Mouse (Mus musculus) limb, embryonic 11.5 days (tissue): ENCODE results near the gene Gm7324. TPM values are rescaled to one million over a fixed set of nuclear protein-coding genes. Genes with fewer than 3 reads are reported as not detected.
"Not testable (repeated sequence)": the region's sequence is repeated elsewhere in the genome, so short reads cannot be mapped to it uniquely, and the experiment has no call there.

ENCODE experiments used
- ATAC-seq: fragments of 200-750 bp; cut with Nextera tagmentation; 2 replicates; pipeline ENCODE4 v1.8.0; 2017; ENCODE audit warnings: low read depth; ENCODE audit not compliant: insufficient number of reproducible peaks, low FRiP score, low TSS enrichment
- DNase-seq: peaks from one replicate; pipeline ENCODE4 v3.0.0-alpha.2; 2015; ENCODE audit warnings: low spot score
- H3K27ac ChIP-seq: fragments of 300-500 bp; sonication (generic); replicated peaks from 2 replicates; pipeline ENCODE4 v1.5.1; 2014; ENCODE audit warnings: low read depth, mild to moderate bottlenecking, low read length
- H3K27me3 ChIP-seq: fragments of 300-500 bp; sonication (generic); 2 replicates; pipeline ENCODE4 v1.6.1; 2014; ENCODE audit warnings: mild to moderate bottlenecking, low read length, mixed read lengths; ENCODE audit not compliant: control insufficient read depth, insufficient read depth
- H3K36me3 ChIP-seq: fragments of 300-500 bp; sonication (generic); 2 replicates; pipeline ENCODE4 v1.6.1; 2014; ENCODE audit warnings: mild to moderate bottlenecking, low read length, moderate library complexity, mixed read lengths; ENCODE audit not compliant: control insufficient read depth, insufficient read depth
- H3K4me1 ChIP-seq: fragments of 300-500 bp; sonication (generic); 2 replicates; pipeline ENCODE4 v1.6.1; 2014; ENCODE audit warnings: low read length, mixed read lengths; ENCODE audit not compliant: control insufficient read depth, insufficient read depth
- H3K4me2 ChIP-seq: fragments of 300-500 bp; sonication (generic); 2 replicates; pipeline ENCODE4 v1.6.1; 2014; ENCODE audit warnings: low read depth, mild to moderate bottlenecking, moderate library complexity; ENCODE audit not compliant: severe bottlenecking
- H3K4me3 ChIP-seq: fragments of 300-500 bp; sonication (generic); 2 replicates; pipeline ENCODE4 v1.5.1; 2014; ENCODE audit warnings: low read depth, low read length
- H3K9ac ChIP-seq: fragments of 300-500 bp; sonication (generic); 2 replicates; pipeline ENCODE4 v1.6.1; 2014; ENCODE audit warnings: mild to moderate bottlenecking, low read length
- H3K9me3 ChIP-seq: fragments of 300-500 bp; sonication (generic); 2 replicates; pipeline ENCODE4 v1.6.1; 2016; ENCODE audit warnings: low read length; ENCODE audit not compliant: control insufficient read depth
- WGBS: fragments of 180-500 bp; shearing (Covaris S2); extraction: QIAGEN DNeasy Blood & Tissue Kit; methylation state at CpG from one replicate; pipeline ENCODE4 v1.1.7; 2014; 5-methylcytosine and 5-hydroxymethylcytosine counted together
- polyA plus RNA-seq: library from polyadenylated mRNA; unstranded; fragments of >200 nt; fragmentation: Nextera tagmentation; extraction: Ambion mirVana; gene quantifications from 2 replicates; pipeline ENCODE4 v1.2.1, GENCODE M21; 2014

The Gm7324 gene
- 1.5 and 2.5 TPM in 2 replicates for polyA plus RNA-seq

DNA sequence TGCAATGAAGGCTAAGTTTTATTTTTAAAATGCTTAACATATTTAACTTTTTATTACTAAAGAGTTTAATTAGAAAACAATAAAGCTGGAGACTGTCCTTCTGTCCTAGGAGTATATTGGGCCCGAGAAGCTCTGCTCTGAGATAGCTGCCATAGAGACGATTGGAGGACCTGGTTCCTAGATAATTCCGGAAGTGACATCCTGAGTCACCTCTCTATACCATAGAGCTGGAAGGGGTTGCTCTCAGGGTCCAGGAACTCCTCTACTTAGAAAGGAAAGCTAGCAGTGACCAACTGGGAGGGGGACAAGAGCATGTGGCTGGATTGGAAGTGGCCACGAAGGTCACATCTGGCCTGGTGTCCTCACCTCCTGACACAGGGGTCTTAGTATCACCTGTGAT lies at the start of gene Gm7324:
TSS of gene Gm7324 (plus strand) at position 208 of the 400 bp plus-strand sequence.
- not testable (repeated sequence) for H3K4me2 ChIP-seq, H3K9me3 ChIP-seq, H3K9ac ChIP-seq, H3K27ac ChIP-seq, ATAC-seq, H3K36me3 ChIP-seq, DNase-seq, H3K27me3 ChIP-seq, H3K4me3 ChIP-seq, H3K4me1 ChIP-seq
- WGBS = 96% methylated on average over 4 of the region's 4 CpGs

GRCm38 (mm10) chr14:43677099-43677498 lies 20.5 kb upstream of the Gm7324 start, which contains the start of gene Gm8165:
Gm8165 (minus strand) TSS chr14:43677199.
- not testable (repeated sequence) for H3K4me2 ChIP-seq, H3K9me3 ChIP-seq, H3K36me3 ChIP-seq, H3K9ac ChIP-seq, H3K4me3 ChIP-seq, H3K4me1 ChIP-seq, DNase-seq, H3K27ac ChIP-seq, H3K27me3 ChIP-seq, ATAC-seq
- whole genome bisulfite sequencing = no CpG with 5 or more reads among the region's 2 CpGs

- H3K9me3 ChIP-seq, H3K4me1 ChIP-seq, ATAC-seq, H3K27me3 ChIP-seq, H3K9ac ChIP-seq, H3K36me3 ChIP-seq, H3K27ac ChIP-seq, H3K4me2 ChIP-seq, H3K4me3 ChIP-seq, DNase-seq: not testable (repeated sequence)
- 96% methylated on average over 2 of the region's 3 CpGs for WGBS
Observed at GRCm38 (mm10) chr14:43727385-43727784, 29.8 kb downstream of the Gm7324 start, which contains the start of gene Gm16506. Gm16506 (minus strand) TSS chr14:43727485.

- not testable (repeated sequence) for ATAC-seq, H3K4me2 ChIP-seq, H3K36me3 ChIP-seq, H3K4me1 ChIP-seq, H3K27me3 ChIP-seq, H3K4me3 ChIP-seq, H3K9me3 ChIP-seq, H3K27ac ChIP-seq, H3K9ac ChIP-seq, DNase-seq
- 78% methylated on average over 4 of the region's 4 CpGs for WGBS
Observed at GRCm38 (mm10) chr14:43747566-43747965, 49.9 kb downstream of the Gm7324 start, which contains the start of gene Gm6526. Gm6526 (plus strand) TSS chr14:43747866.

Other genes with a start within 250 kb of the Gm7324 start
- not detected in 2 replicates for gene Gm5799, start 154.3 kb upstream of the Gm7324 start, polyA plus RNA-seq
- gene Gm17654, start 118.7 kb upstream of the Gm7324 start, polyA plus RNA-seq = not detected in 2 replicates
- gene Gm10375, start 89.8 kb upstream of the Gm7324 start, polyA plus RNA-seq = not detected in 2 replicates
- gene Gm8165, start 20.6 kb upstream of the Gm7324 start, polyA plus RNA-seq = not detected in 2 replicates
- gene Gm16506, start 29.7 kb downstream of the Gm7324 start, polyA plus RNA-seq = not detected in 2 replicates
- gene Gm6526, start 50.0 kb downstream of the Gm7324 start, polyA plus RNA-seq = not detected in 2 replicates
- not detected in 2 replicates for gene Gm8180, start 86.9 kb downstream of the Gm7324 start, polyA plus RNA-seq
- gene Ear1, start 177.7 kb downstream of the Gm7324 start, polyA plus RNA-seq = not detected in 2 replicates
- not detected in 2 replicates for gene Ear10, start 225.7 kb downstream of the Gm7324 start, polyA plus RNA-seq
- gene Gm8113, start 227.6 kb downstream of the Gm7324 start, polyA plus RNA-seq = 10.5 and 12.9 TPM in 2 replicates